ENCODE assay signal across 8 mouse cellular contexts in the genomic region with DNA sequence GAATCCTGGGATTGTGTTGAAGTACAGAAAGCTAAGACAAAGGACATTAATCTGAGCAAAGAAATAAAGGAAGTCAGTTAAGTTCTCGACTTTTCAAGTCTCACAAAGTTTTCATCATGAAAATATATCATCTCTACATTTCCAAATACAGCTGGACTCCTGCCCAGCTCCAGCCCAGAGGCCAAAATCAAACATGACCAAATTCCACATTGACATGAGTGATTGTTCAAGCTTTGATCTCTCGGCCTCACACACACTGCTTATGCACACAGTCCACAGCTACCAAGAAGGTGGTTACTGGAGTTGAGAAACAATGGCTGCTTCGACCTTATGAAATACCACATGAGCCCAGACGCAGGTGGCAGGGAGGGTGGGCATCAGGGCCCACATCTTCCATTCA. TPM values are rescaled to one million over a fixed set of nuclear protein-coding genes. Genes with fewer than 3 reads are reported as not detected.
DNase-seq lines count a peak whose midpoint lies in the region; ATAC-seq and TF ChIP-seq lines count a peak whose summit lies in the region.

No protein-coding gene starts in this region.

- H3K27me3 ChIP-seq in embryonic facial prominence, embryonic 10.5 days (replicated peaks; ENCODE audit: low read depth, poor library complexity, severe bottlenecking) = no peaks in the 10 kb centered on the region
- H3K27me3 ChIP-seq in liver, embryonic 13.5 days = no peaks in the 10 kb centered on the region

- TF ChIP-seq CTCF in gastrocnemius, adult 2 months (IDR thresholded peaks at IDR 0.05) = no peak

- peak overlapping the region; percentile 9 for H3K4me2 ChIP-seq in liver, embryonic 13.5 days

- no peak overlapping the region for H3K4me3 ChIP-seq in gastrocnemius, adult 2 months
- H3K4me3 ChIP-seq in embryonic facial prominence, embryonic 10.5 days = no peak overlapping the region
- H3K4me3 ChIP-seq in liver, embryonic 13.5 days (replicated peaks) = no peak overlapping the region

- no peak for ATAC-seq in liver, embryonic 13.5 days (ENCODE audit: low read depth)

- H3K4me1 ChIP-seq in embryonic facial prominence, embryonic 10.5 days = peaks cover 94% of the 10 kb centered on the region
- H3K4me1 ChIP-seq in liver, embryonic 13.5 days (replicated peaks) = peaks cover 91% of the 10 kb centered on the region

- 72% methylated on average over 4 of the region's 4 CpGs for WGBS in embryonic facial prominence, embryonic 10.5 days
- WGBS in liver, embryonic 13.5 days (ENCODE audit: insufficient replicate concordance) = 40% methylated on average over 4 of the region's 4 CpGs

- no peaks in the 10 kb centered on the region for H3K9me3 ChIP-seq in embryonic facial prominence, embryonic 10.5 days
- no peaks in the 10 kb centered on the region for H3K9me3 ChIP-seq in liver, embryonic 13.5 days (replicated peaks)

- DNase-seq in gastrocnemius, adult 2 months = no peak
- DNase-seq in gastrocnemius, postnatal 14 days = no peak
- peak; percentile 97 for DNase-seq in 3T3-L1 (ENCODE audit: low read depth, low spot score)
- DNase-seq in embryonic facial prominence, embryonic 10.5 days (ENCODE audit: low spot score) = no peak
- DNase-seq in liver, embryonic 13.5 days = no peak
- no peak for DNase-seq in right cerebral cortex, postnatal 14 days
- DNase-seq in gastrocnemius, adult 18-20 months (ENCODE audit: low spot score) = no peak
- DNase-seq in layer of hippocampus, adult 11-12 months (ENCODE audit: low spot score) = no peak

- H3K36me3 ChIP-seq in embryonic facial prominence, embryonic 10.5 days (replicated peaks) = no peaks in the 10 kb centered on the region; the same call in 1 of the 2 replicates
- no peaks in the 10 kb centered on the region for H3K36me3 ChIP-seq in liver, embryonic 13.5 days

- peak overlapping the region; percentile 10 for H3K9ac ChIP-seq in liver, embryonic 13.5 days

- intact Hi-C loops in gastrocnemius, adult 2 months (cut with DNase I) = no loop called here
- intact Hi-C loops in gastrocnemius, postnatal 14 days (cut with DNase I; ENCODE audit: low total_unique reads) = no loop called here

- peak overlapping the region; percentile 46 for H3K27ac ChIP-seq in gastrocnemius, adult 2 months
- peak overlapping the region; percentile 58 for H3K27ac ChIP-seq in embryonic facial prominence, embryonic 10.5 days (replicated peaks)
- H3K27ac ChIP-seq in liver, embryonic 13.5 days = peak overlapping the region; percentile 64

RNA-seq across cellular contexts. Expression of a gene that starts 14.0 kb away (rescaled TPM):
- total RNA-seq in gastrocnemius, adult 2 months (2021) = 100 to 1,000 TPM; 203 to 251 TPM
- 100 to 1,000 TPM; 151 to 154 TPM for total RNA-seq in gastrocnemius, postnatal 14 days (2021)
- polyA plus RNA-seq in embryonic facial prominence, embryonic 10.5 days (2016; fragmentation: Nextera tagmentation; extraction: Ambion mirVana) = 44.4 and 45.4 TPM in 2 replicates
- 12.0 and 12.3 TPM in 2 replicates for polyA plus RNA-seq in liver, embryonic 13.5 days (2015; fragmentation: Nextera tagmentation; extraction: Ambion mirVana)
- total RNA-seq in gastrocnemius, adult 18-20 months (2021) = 100 to 1,000 TPM; 217 to 250 TPM

RNA-seq across cellular contexts. Expression of a gene that starts 54.5 kb away (rescaled TPM):
- total RNA-seq in gastrocnemius, adult 2 months (2021) = not detected
- under 1 TPM; 0.07 to 0.14 TPM for total RNA-seq in gastrocnemius, postnatal 14 days (2021)
- polyA plus RNA-seq in embryonic facial prominence, embryonic 10.5 days (2016; fragmentation: Nextera tagmentation; extraction: Ambion mirVana) = 8.7 and 9.7 TPM in 2 replicates
- polyA plus RNA-seq in liver, embryonic 13.5 days (2015; fragmentation: Nextera tagmentation; extraction: Ambion mirVana) = 16.9 and 19.8 TPM in 2 replicates
- not detected for total RNA-seq in gastrocnemius, adult 18-20 months (2021)
